Comparison of ENCODE assay signal across 14 mouse cellular contexts in genomic region chr8:23360850-23361274, GRCm38 (mm10).
DNase-seq lines count a peak whose midpoint lies in the region; ATAC-seq and TF ChIP-seq lines count a peak whose summit lies in the region.
"Had no signal": no experiment of that assay in that cellular context is flagged by ENCODE, and none has a peak within 500 bp of the region (broad histone marks: within the 10 kb centered on the region; RNA-seq: fewer than 3 reads in every experiment).

No protein-coding gene starts in this region.

- H3K27ac ChIP-seq in heart, embryonic 16.5 days (ENCODE audit: low read length), result peak overlapping the region; percentile 61
- H3K27ac ChIP-seq in heart, adult 2 months, result no peak overlapping the region
- H3K27ac ChIP-seq in forebrain, embryonic 16.5 days (ENCODE audit: low read length), result peak overlapping the region; percentile 70
- H3K27ac ChIP-seq in midbrain, embryonic 11.5 days (ENCODE audit: low read depth, low read length), result peak overlapping the region; percentile 71

- peak overlapping the region; percentile 10; the same call in 1 of the 2 replicates for H3K4me2 ChIP-seq in heart, embryonic 16.5 days (ENCODE audit: low read depth, low read length)
- peak overlapping the region; percentile 28; the same call in 1 of the 2 replicates for H3K4me2 ChIP-seq in forebrain, embryonic 16.5 days (ENCODE audit: low read length)
- peak overlapping the region; percentile 16 for H3K4me2 ChIP-seq in midbrain, embryonic 11.5 days
- H3K4me2 ChIP-seq: lung, embryonic 14.5 days had no signal

- ATAC-seq in heart, embryonic 16.5 days (replicated peaks; ENCODE audit: extremely low read depth, insufficient read depth, low FRiP score), result peak; percentile 73; the same call in 1 of the 2 replicates
- peak; percentile 98 for ATAC-seq in forebrain, embryonic 16.5 days
- ATAC-seq in midbrain, embryonic 11.5 days (ENCODE audit: low FRiP score), result peak; percentile 93

- peaks cover 4% of the 10 kb centered on the region for H3K9me3 ChIP-seq in heart, embryonic 16.5 days (replicated peaks; ENCODE audit: control insufficient read depth, low read length)
- H3K9me3 ChIP-seq in forebrain, embryonic 16.5 days (ENCODE audit: control insufficient read depth, low read length), result peaks cover 7% of the 10 kb centered on the region; the same call in 1 of the 2 replicates
- peaks cover 5% of the 10 kb centered on the region; the same call in 1 of the 2 replicates for H3K9me3 ChIP-seq in midbrain, embryonic 11.5 days (ENCODE audit: control insufficient read depth, low read length)

- no peaks in the 10 kb centered on the region for H3K36me3 ChIP-seq in heart, embryonic 16.5 days (ENCODE audit: control insufficient read depth, insufficient read depth)
- H3K36me3 ChIP-seq in heart, adult 2 months (ENCODE audit: control insufficient read depth, insufficient read depth, low read length), result no peaks in the 10 kb centered on the region
- no peaks in the 10 kb centered on the region for H3K36me3 ChIP-seq in forebrain, embryonic 16.5 days (ENCODE audit: control insufficient read depth, insufficient read depth)
- H3K36me3 ChIP-seq in midbrain, embryonic 11.5 days (ENCODE audit: control insufficient read depth, insufficient read depth, low read length), result no peaks in the 10 kb centered on the region

- TF ChIP-seq EP300 in heart, adult 2 months (IDR thresholded peaks at IDR 0.05; ENCODE audit: insufficient read depth, low read depth, low read length), result no peak

- no peak for DNase-seq in heart, adult 2 months
- DNase-seq in midbrain, embryonic 11.5 days (ENCODE audit: low spot score, missing footprints), result peak; percentile 96
- no peak for DNase-seq in frontal cortex, adult 2 months (ENCODE audit: extremely low spot score in 1 of 2, low spot score in 1 of 2)
- DNase-seq in lung, postnatal 4 days, result no peak
- DNase-seq in left cerebral cortex, postnatal 14 days (ENCODE audit: low spot score in 2 of 2), result no peak
- no peak for DNase-seq in cerebellum, adult 11-12 months
- DNase-seq: adrenal gland, adult 8-10 months; cerebellum, adult 9-10 months; kidney, adult 18-20 months; lung, embryonic 14.5 days; right cerebral cortex, postnatal 4 days had no signal

- TF ChIP-seq POLR2A in heart, adult 2 months (IDR thresholded peaks at IDR 0.05; ENCODE audit: insufficient read depth, low read depth, low read length), result no peak

- H3K79me2 ChIP-seq in heart, adult 2 months (replicated peaks; ENCODE audit: control insufficient read depth, insufficient read depth, low read length), result no peaks in the 10 kb centered on the region

- H3K4me1 ChIP-seq in heart, embryonic 16.5 days (ENCODE audit: control insufficient read depth, insufficient read depth, low read length), result no peaks in the 10 kb centered on the region
- no peaks in the 10 kb centered on the region for H3K4me1 ChIP-seq in heart, adult 2 months (ENCODE audit: control insufficient read depth, insufficient read depth, low read length)
- peaks cover 4% of the 10 kb centered on the region; the same call in 1 of the 2 replicates for H3K4me1 ChIP-seq in forebrain, embryonic 16.5 days (replicated peaks; ENCODE audit: control insufficient read depth, insufficient read depth, low read length)
- peaks cover 8% of the 10 kb centered on the region; the same call in 1 of the 2 replicates for H3K4me1 ChIP-seq in midbrain, embryonic 11.5 days (ENCODE audit: control insufficient read depth, insufficient read depth, low read length)

- 24% methylated on average over 9 of the region's 9 CpGs for WGBS in heart, embryonic 16.5 days
- WGBS in heart, adult 2 months, result 42% methylated on average over 9 of the region's 9 CpGs
- WGBS in forebrain, embryonic 16.5 days, result 4% methylated on average over 9 of the region's 9 CpGs
- 5% methylated on average over 9 of the region's 9 CpGs for WGBS in midbrain, embryonic 11.5 days

- H3K27me3 ChIP-seq in heart, embryonic 16.5 days (ENCODE audit: control insufficient read depth, insufficient read depth, low read length), result no peaks in the 10 kb centered on the region
- no peaks in the 10 kb centered on the region for H3K27me3 ChIP-seq in heart, adult 2 months (ENCODE audit: control insufficient read depth, insufficient read depth, low read length)
- H3K27me3 ChIP-seq in forebrain, embryonic 16.5 days (replicated peaks; ENCODE audit: control insufficient read depth, insufficient read depth, low read length), result no peaks in the 10 kb centered on the region
- no peaks in the 10 kb centered on the region for H3K27me3 ChIP-seq in midbrain, embryonic 11.5 days (ENCODE audit: control insufficient read depth, insufficient read depth, low read length)

- no peak for TF ChIP-seq CTCF in heart, adult 2 months (IDR thresholded peaks at IDR 0.05)

- intact Hi-C loops in heart, adult 2 months (cut with DNase I), result no loop called here
- intact Hi-C loops in left cerebral cortex, postnatal 14 days (cut with DNase I), result no loop called here

- peak overlapping the region; percentile 30 for H3K9ac ChIP-seq in heart, embryonic 16.5 days (ENCODE audit: low read length)
- no peak overlapping the region for H3K9ac ChIP-seq in heart, adult 2 months (ENCODE audit: low read depth, low read length)
- H3K9ac ChIP-seq in forebrain, embryonic 16.5 days (replicated peaks; ENCODE audit: low read depth, low read length), result peak overlapping the region; percentile 50
- peak overlapping the region; percentile 57 for H3K9ac ChIP-seq in midbrain, embryonic 11.5 days (ENCODE audit: low read length)
- H3K9ac ChIP-seq: lung, embryonic 14.5 days had no signal

- H3K4me3 ChIP-seq in heart, embryonic 16.5 days (ENCODE audit: low read length), result no peak overlapping the region
- no peak overlapping the region for H3K4me3 ChIP-seq in heart, adult 2 months
- H3K4me3 ChIP-seq in forebrain, embryonic 16.5 days (replicated peaks; ENCODE audit: low read length), result no peak overlapping the region
- H3K4me3 ChIP-seq in midbrain, embryonic 11.5 days (ENCODE audit: low read depth, low read length), result no peak overlapping the region
- H3K4me3 ChIP-seq: myocyte had no signal
